Mouse (Mus musculus): ENCODE data around the gene Thap7. TPM values are rescaled to one million over a fixed set of nuclear protein-coding genes. Genes with fewer than 3 reads are reported as not detected.

The Thap7 gene
- polyA plus RNA-seq, 1 experiment from 2014 or later = 52.0 TPM

DNA sequence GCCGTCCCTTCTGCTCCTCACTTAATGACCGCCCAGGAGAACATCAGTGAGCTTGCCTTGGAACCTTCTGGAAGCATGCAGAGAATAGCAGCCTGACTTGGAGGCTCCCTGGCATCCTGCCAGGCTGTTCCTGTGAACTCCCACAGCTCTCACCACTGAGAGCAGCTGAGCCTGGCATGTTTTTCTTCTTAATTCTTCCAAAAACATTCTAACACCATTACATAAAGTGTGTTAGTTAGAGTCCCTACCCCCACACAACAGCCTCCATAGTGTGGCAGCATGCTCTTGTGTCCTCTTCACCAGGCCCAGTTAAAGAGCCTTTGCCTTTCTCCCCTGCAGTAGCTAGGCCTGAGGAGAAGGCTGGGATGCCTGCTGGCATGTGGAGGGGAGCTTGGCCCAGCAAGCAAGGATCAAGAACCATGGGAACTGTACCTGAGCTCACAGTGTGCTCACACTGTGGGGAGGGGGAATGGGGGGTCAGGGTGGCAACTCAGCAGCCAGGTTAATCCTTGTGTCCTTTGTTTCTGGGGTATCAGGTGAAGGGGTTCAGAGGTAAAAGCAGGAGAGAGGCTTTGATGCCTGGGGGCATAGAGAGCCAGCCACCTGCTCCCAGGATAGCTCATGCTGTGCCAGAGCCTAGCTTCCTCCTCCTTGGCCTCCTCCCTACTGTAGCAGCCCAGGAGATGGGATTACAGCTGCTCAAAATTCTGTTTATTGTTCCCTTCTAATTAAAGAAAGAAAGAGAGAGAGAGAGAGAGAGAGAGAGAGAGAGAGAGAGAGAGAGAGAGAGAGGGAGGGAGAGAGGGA lies 34.2 kb downstream of the Thap7 start:
- no peak for DNase-seq (ENCODE audit: low spot score)
- 0 out of 2 replicates have a peak overlapping the region, but pooled peaks have one; percentile 17 for H3K27ac ChIP-seq (replicated peaks)
- peaks cover 4% of the 10 kb centered on the region; the same call in 1 of the 2 replicates for H3K27me3 ChIP-seq (ENCODE audit: low read depth, poor library complexity, severe bottlenecking)
- H3K4me1 ChIP-seq = peaks cover 26% of the 10 kb centered on the region
- no peak overlapping the region for H3K4me3 ChIP-seq
- WGBS = 78% methylated on average over 2 of the region's 2 CpGs
- H3K36me3 ChIP-seq = no peaks in the 10 kb centered on the region
- no peaks in the 10 kb centered on the region for H3K9me3 ChIP-seq (replicated peaks)

DNA sequence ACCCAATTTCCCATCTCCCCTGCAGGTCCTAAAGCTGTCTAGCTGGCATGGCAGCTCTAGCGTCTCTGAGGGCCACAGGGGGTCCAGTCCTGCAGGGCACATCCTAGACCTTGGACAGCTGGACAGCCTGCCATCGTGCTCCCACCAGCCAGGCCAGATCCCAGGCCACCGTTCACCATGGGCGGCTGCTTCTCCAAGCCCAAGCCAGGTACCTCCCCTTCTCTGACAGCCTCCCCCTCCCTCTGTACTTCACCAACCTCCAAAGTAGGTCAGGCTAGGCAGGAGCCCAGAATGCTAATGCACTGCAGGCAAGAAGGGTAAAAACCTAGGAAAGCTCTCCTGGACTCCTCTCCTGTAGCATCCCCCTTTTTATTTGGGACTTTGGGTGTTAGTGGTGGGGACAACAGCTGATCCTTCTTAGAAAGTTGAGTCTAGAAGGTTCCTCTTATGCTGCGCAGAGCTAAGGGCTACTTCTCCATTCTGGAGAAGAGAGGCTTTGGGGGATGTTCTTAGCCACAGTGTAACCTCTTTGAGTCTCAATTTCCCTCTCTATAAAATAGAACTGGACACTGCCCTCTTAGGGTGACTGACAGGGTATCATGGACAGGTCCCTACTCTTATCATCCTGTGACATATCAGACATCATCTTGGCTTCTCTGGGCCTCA lies 38.9 kb downstream of the Thap7 start:
- no peak for DNase-seq (ENCODE audit: low spot score)
- no peak overlapping the region for H3K27ac ChIP-seq (replicated peaks)
- H3K4me1 ChIP-seq = peaks cover 17% of the 10 kb centered on the region
- H3K4me3 ChIP-seq = no peak overlapping the region
- no peaks in the 10 kb centered on the region for H3K9me3 ChIP-seq (replicated peaks)
- peaks cover 10% of the 10 kb centered on the region for H3K36me3 ChIP-seq
- H3K27me3 ChIP-seq (ENCODE audit: low read depth, poor library complexity, severe bottlenecking) = peaks cover 31% of the 10 kb centered on the region
- WGBS = 74% methylated on average over 5 of the region's 5 CpGs

DNA sequence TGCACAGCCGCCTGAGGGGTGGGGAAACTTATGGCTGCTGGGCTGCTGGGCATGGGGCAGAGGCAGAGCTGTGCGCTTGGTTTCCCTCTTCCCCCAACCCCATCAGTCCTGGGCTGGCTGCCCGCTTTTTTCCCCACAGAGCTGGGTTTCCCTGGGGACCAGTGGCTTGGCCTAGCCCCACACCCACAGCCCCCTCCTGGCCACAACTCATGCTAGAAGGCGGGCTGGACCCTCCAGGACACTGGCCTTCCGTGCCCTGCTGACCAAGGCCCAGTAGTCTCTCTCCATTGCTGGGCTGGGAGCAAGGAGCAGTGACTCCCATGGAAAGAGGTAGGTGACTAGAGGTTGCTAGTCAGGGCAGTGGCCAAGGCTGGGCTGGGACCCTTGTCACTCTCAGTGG lies 39.8 kb downstream of the Thap7 start:
- Histone ChIP-seq H3K36me3 (peaks cover 18% of the 10 kb centered on the region), H3K27ac (replicated peaks) (no peak overlapping the region), H3K4me1 (peaks cover 13% of the 10 kb centered on the region), H3K27me3 (ENCODE audit: low read depth, poor library complexity, severe bottlenecking) (peaks cover 31% of the 10 kb centered on the region), H3K9me3 (replicated peaks) (no peaks in the 10 kb centered on the region), H3K4me3 (no peak overlapping the region)
- no peak for DNase-seq (ENCODE audit: low spot score)
- 91% methylated on average over 5 of the region's 5 CpGs for WGBS

DNA sequence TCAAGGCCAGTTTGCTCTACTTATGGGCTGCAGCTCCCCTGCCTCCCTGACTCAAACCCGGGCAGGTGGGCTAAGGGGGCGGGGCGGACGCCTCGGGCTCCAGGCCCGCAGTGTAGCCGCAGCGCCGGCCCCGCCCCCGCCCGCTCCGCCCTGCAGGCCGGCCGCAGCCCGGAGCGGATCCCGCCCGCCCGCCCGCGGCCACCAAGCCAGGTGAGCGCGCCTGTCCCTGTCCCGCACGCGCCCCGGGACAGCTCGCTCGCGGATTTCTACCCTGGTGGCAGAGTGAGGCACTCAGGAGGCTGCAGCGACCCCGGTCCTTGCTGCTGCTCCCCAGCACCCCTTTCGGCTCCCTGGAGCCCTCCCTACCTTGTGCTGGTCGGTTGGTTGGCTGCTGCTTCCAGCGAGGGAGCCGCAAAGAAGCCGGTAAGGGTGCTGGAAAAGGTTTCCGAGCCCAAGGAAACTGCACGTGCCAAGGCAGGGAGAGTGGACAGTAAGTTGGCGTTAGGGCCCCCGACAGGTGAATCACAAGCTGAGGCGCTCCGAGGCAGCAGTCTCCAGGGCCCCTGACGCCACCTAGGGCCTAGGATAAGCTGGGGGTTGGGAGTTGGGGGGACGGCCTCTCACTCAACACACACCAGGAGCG lies 41.3 kb downstream of the Thap7 start, which contains the start of gene Aifm3:
Gene Aifm3 (plus strand): TSS at position 143 of the 643 bp plus-strand sequence.
- no peak for DNase-seq (ENCODE audit: low spot score)
- peaks cover 34% of the 10 kb centered on the region for H3K36me3 ChIP-seq
- H3K4me3 ChIP-seq = peak within 1 kb of the TSS; percentile 60
- H3K27ac ChIP-seq (replicated peaks) = peak within 1 kb of the TSS; percentile 49
- no peaks in the 10 kb centered on the region for H3K9me3 ChIP-seq (replicated peaks)
- WGBS = under 1% methylated on average over 46 of the region's 47 CpGs
- H3K4me1 ChIP-seq = peaks cover 13% of the 10 kb centered on the region
- peaks cover 31% of the 10 kb centered on the region for H3K27me3 ChIP-seq (ENCODE audit: low read depth, poor library complexity, severe bottlenecking)

DNA sequence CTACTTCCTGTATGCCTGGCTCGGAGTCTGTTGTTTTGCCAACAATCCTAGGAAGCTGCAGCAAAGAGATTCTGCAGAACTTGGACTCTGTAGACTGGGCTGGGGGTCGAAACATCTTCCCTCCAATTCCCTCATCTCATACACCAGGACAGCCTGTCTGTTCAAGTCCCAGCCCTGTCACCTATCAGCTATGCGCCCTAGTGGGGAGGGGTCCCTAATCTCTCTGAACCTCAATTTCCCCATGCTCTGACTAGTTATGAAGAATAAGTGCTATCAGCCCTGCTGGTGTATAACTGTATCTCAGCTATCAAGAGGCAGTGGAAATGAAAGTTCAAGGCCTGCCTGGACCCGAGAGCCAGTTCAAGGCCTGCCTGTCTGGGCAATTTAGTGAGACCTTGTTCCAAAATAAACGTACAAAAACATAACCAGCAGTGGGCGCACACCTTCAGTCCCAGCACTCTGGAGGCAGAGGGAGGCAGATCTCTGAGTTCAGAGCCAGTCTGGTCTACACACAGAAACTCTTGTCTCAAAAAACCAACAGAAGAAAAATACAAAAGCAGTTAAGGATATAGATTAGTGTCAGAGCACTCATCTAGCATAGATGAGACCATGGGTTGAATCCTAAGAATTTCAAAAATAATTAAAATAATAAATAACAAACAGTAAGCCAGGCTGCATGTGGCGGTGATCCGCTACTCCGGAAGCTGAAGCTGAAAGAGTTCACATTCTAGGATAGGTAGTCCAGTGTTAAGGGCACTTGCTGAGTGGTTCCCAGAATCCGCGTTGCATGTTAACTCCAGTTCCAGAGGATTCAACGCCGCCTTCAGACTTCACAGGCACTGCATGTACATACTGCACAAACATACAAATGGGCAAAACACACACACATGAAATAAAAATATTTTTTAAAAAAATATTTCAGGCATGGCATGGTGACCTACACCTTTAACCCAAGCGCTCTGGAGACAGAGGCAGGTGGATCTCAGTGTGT lies 42.2 kb downstream of the Thap7 start:
- H3K9me3 ChIP-seq (replicated peaks) = no peaks in the 10 kb centered on the region
- peaks cover 13% of the 10 kb centered on the region for H3K4me1 ChIP-seq
- H3K27me3 ChIP-seq (ENCODE audit: low read depth, poor library complexity, severe bottlenecking) = peaks cover 31% of the 10 kb centered on the region
- peak overlapping the region; percentile 60 for H3K4me3 ChIP-seq
- WGBS = 46% methylated on average over 14 of the region's 14 CpGs
- H3K36me3 ChIP-seq = peaks cover 42% of the 10 kb centered on the region
- no peak overlapping the region for H3K27ac ChIP-seq (replicated peaks)
- no peak for DNase-seq (ENCODE audit: low spot score)

DNA sequence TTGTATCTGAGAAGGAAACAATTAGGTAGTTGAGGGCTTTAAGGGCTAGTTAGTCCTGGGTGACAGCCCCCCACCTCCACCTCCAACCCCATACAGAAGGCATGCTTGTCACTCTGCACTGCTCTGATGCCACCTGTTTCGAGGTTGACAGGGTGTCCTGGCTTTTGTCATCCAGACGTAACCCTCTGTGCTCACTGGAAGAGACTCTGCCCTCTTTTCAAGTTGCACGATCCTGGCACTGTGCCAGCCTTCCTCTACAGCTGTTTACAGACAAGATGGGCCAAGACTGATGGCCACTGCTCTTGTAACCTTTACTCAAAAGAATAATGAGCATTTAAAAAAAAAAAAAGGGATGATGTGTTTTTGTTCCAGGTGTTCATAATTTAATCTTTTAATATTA lies 44.4 kb downstream of the Thap7 start:
- Histone ChIP-seq H3K27me3 (ENCODE audit: low read depth, poor library complexity, severe bottlenecking) (peaks cover 25% of the 10 kb centered on the region), H3K9me3 (replicated peaks) (no peaks in the 10 kb centered on the region), H3K36me3 (peaks cover 62% of the 10 kb centered on the region), H3K27ac (replicated peaks) (no peak overlapping the region), H3K4me1 (peaks cover 13% of the 10 kb centered on the region), H3K4me3 (no peak overlapping the region)
- DNase-seq (ENCODE audit: low spot score) = no peak
- 87% methylated on average over 3 of the region's 3 CpGs for WGBS

DNA sequence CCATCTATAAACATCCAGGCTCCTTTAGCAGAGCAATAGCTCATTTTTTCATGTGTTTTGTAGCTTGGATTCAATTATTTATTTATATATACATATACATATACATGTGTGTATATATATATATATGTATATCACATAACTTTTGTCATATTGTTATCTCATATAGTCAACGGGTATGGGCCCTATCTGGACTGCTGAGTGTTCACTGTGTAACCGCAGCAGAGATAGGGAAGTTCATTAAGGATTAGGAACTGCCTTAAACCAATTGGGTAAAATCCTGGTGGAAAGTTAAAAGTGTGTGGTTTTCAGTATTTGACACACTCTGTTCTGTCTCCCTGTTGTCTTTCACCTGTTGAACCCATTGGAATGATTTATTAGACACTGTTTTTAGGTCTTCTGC lies 49.5 kb downstream of the Thap7 start:
- Histone ChIP-seq H3K4me1 (no peaks in the 10 kb centered on the region), H3K9me3 (replicated peaks) (no peaks in the 10 kb centered on the region), H3K27ac (replicated peaks) (no peak overlapping the region), H3K27me3 (ENCODE audit: low read depth, poor library complexity, severe bottlenecking) (no peaks in the 10 kb centered on the region), H3K4me3 (no peak overlapping the region), H3K36me3 (peaks cover 92% of the 10 kb centered on the region)
- no peak for DNase-seq (ENCODE audit: low spot score)
- 95% methylated on average over 2 of the region's 2 CpGs for WGBS

DNA sequence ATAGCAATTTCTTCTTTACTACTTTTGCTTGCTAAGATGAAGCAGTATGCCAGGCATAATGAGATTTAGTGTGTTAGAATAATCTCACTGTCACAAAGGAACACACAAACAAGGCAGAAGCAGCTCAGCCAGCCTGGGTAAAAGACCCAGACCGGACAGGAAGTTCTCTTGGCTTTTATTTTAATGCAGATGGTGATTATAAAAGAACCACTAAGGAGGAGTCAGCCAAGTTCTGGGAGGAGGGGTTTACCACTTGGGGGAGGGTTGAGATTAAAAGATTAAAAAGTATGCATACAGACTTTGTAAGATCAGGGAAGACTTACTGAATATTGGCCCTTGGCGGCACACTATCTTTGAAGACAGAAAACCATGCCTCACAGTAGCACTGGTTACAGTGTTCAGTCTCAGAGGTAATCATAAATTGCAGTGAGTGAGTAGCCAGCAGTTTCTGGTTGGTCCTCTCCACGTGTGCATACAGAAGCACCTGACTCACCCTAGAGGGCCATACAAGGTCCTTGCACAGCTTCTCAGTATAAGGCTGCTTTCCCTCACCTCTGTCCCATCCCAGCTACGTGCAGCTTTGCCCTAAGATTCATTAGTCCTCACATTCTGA lies 52.5 kb downstream of the Thap7 start:
- no peaks in the 10 kb centered on the region for H3K27me3 ChIP-seq (ENCODE audit: low read depth, poor library complexity, severe bottlenecking)
- peaks cover 79% of the 10 kb centered on the region for H3K36me3 ChIP-seq
- H3K4me1 ChIP-seq = no peaks in the 10 kb centered on the region
- H3K9me3 ChIP-seq (replicated peaks) = no peaks in the 10 kb centered on the region
- 88% methylated on average over 4 of the region's 4 CpGs for WGBS
- DNase-seq (ENCODE audit: low spot score) = no peak
- H3K4me3 ChIP-seq = no peak overlapping the region
- no peak overlapping the region for H3K27ac ChIP-seq (replicated peaks)

Other genes with a start within 250 kb of the Thap7 start
- 0.09 and 0.29 TPM in 2 replicates for gene Serpind1, start 199.8 kb downstream of the Thap7 start, polyA plus RNA-seq (2016; fragmentation: Nextera tagmentation; extraction: Ambion mirVana)
- 11.3 and 13.7 TPM in 2 replicates for gene Snap29, start 125.2 kb downstream of the Thap7 start, polyA plus RNA-seq (2016; fragmentation: Nextera tagmentation; extraction: Ambion mirVana)
- gene Pi4ka, start 124.8 kb downstream of the Thap7 start, polyA plus RNA-seq (2016; fragmentation: Nextera tagmentation; extraction: Ambion mirVana) = 34.3 and 43.9 TPM in 2 replicates
- 69.2 and 71.6 TPM in 2 replicates for gene Crkl, start 79.1 kb downstream of the Thap7 start, polyA plus RNA-seq (2016; fragmentation: Nextera tagmentation; extraction: Ambion mirVana)
- 2.6 and 3.5 TPM in 2 replicates for gene Aifm3, start 41.5 kb downstream of the Thap7 start, polyA plus RNA-seq (2016; fragmentation: Nextera tagmentation; extraction: Ambion mirVana)
- 87.3 and 101 TPM in 2 replicates for gene Lztr1, start 22.4 kb downstream of the Thap7 start, polyA plus RNA-seq (2016; fragmentation: Nextera tagmentation; extraction: Ambion mirVana)
- 0.17 and 0.27 TPM in 2 replicates for gene Lrrc74b, start 30.1 kb upstream of the Thap7 start, polyA plus RNA-seq (2016; fragmentation: Nextera tagmentation; extraction: Ambion mirVana)
- 0.62 and 0.75 TPM in 2 replicates for gene P2rx6, start 30.7 kb upstream of the Thap7 start, polyA plus RNA-seq (2016; fragmentation: Nextera tagmentation; extraction: Ambion mirVana)
- gene Slc7a4, start 52.1 kb upstream of the Thap7 start, polyA plus RNA-seq (2016; fragmentation: Nextera tagmentation; extraction: Ambion mirVana) = 2.4 and 2.6 TPM in 2 replicates
- 47.3 and 52.2 TPM in 2 replicates for gene Smpd4, start 88.2 kb upstream of the Thap7 start, polyA plus RNA-seq (2016; fragmentation: Nextera tagmentation; extraction: Ambion mirVana)
- 6.4 and 8.1 TPM in 2 replicates for gene Ccdc74a, start 115.3 kb upstream of the Thap7 start, polyA plus RNA-seq (2016; fragmentation: Nextera tagmentation; extraction: Ambion mirVana)
- 45.2 and 47.8 TPM in 2 replicates for gene Med15, start 201.8 kb upstream of the Thap7 start, polyA plus RNA-seq (2016; fragmentation: Nextera tagmentation; extraction: Ambion mirVana)
- gene Klhl22, start 228.5 kb upstream of the Thap7 start, polyA plus RNA-seq (2016; fragmentation: Nextera tagmentation; extraction: Ambion mirVana) = 52.6 and 57.4 TPM in 2 replicates